Mouse (Mus musculus): Measurements from ENCODE around the gene Lrmda. TPM values are rescaled to one million over a fixed set of nuclear protein-coding genes. Genes with fewer than 3 reads are reported as not detected.

Lrmda gene
- total and polyA plus RNA-seq, 3 experiments = 5.1 to 5.9 TPM; not detected in 1

DNA sequence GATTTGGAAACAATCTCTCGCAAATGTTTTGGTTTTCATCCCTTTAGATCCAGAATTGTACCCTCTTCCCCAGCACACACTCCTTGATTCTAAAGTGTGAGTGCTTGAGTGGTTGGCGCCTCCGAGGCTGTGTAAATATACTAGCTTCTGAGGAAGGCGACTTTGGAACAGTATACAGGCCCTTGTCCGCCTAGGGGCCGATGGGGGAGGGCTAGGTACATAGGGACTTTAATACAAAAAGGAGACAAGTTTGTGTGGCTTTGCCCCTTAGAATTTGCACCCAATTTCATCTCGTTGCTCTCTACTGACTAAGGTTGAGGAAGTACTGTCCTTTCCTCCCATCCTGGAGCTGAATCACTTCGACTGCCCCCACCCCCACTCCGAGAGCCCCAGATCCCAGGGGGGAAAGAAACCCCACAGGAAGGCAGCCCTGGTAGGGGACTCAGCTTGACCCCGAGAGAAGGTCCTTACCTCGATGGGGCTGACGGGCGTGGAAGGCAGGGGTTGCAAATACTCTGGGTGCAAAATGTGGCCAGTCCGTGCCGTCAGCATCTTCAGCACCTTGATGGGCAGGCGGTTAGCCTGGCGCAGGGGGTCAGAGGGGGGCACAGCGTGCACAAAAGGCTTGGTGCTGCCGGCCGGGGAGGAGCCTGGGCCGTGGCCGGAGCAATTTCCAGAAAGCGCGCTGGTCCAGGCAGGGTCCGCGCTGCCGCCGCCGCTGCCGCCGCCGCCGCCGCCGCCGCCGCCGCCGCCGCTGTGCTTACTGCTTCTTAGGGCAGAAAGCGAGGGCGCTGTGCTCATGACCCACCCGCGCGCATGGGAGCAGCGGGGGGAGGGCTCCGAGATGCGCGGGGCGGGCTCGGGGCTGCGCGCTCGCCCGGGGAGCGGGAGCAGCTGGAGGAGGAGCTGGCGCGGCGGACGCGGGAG lies 32.5 kb upstream of the Lrmda start:
- Histone ChIP-seq H3K9ac (ENCODE audit: control insufficient read depth, low read depth, low read length, poor library complexity, severe bottlenecking) (peak overlapping the region; percentile 85), H3K79me2 (ENCODE audit: control insufficient read depth, insufficient read depth, low read length, poor library complexity) (peaks cover 6% of the 10 kb centered on the region), H3K9me3 (replicated peaks; ENCODE audit: insufficient read depth, low read length) (no peaks in the 10 kb centered on the region), H3K36me3 (ENCODE audit: control insufficient read depth in 1 of 2, insufficient read depth in 2 of 2, low read length in 2 of 2) (no peaks in the 10 kb centered on the region; a peak in 2 of 4 replicates), H3K4me1 (ENCODE audit: control insufficient read depth in 1 of 2, insufficient read depth in 2 of 2, low read length in 2 of 2) (peaks cover 0 to 3% of the 10 kb centered on the region in 2 experiments; a peak in 1 of 4 replicates), H3K27ac (ENCODE audit: control insufficient read depth, low read depth, low read length) (peak overlapping the region; percentile 73), H3K4me3 (ENCODE audit: control insufficient read depth in 1 of 2, insufficient read depth in 1 of 2, low read depth in 2 of 2, low read length in 2 of 2) (peak overlapping the region; percentile 62 to 82), H3K27me3 (ENCODE audit: control insufficient read depth in 1 of 2, insufficient read depth in 2 of 2, low read length in 2 of 2) (no peaks in the 10 kb centered on the region)
- no peak for TF ChIP-seq UBTF (IDR thresholded peaks at IDR 0.05; ENCODE audit: borderline replicate concordance, insufficient read depth, low read depth, low read length)
- TF ChIP-seq MEF2A (IDR thresholded peaks at IDR 0.05; ENCODE audit: extremely low read depth, insufficient replicate concordance, low read depth, low read length, poor library complexity, severe bottlenecking) = no peak
- TF ChIP-seq ELF1 (IDR thresholded peaks at IDR 0.05; ENCODE audit: low read depth, low read length) = no peak
- no peak for TF ChIP-seq E2F4 (IDR thresholded peaks at IDR 0.05; ENCODE audit: borderline replicate concordance, low read depth, low read length)
- TF ChIP-seq SIN3A (IDR thresholded peaks at IDR 0.05; ENCODE audit: low read length) = no peak
- TF ChIP-seq POLR2AphosphoS2 (IDR thresholded peaks at IDR 0.05; ENCODE audit: low read length) = no peak
- no peak for TF ChIP-seq POLR2A (IDR thresholded peaks at IDR 0.05; ENCODE audit: control insufficient read depth in 1 of 2, insufficient read depth in 1 of 2, low read depth in 1 of 2, low read length in 2 of 2, poor library complexity in 1 of 2)
- no peak for TF ChIP-seq USF1 (IDR thresholded peaks at IDR 0.05; ENCODE audit: low read depth, low read length)
- no peak for TF ChIP-seq MYC (IDR thresholded peaks at IDR 0.05; ENCODE audit: low read depth, low read length)
- peak; percentile 25 for DNase-seq (ENCODE audit: low read depth, low spot score)

DNA sequence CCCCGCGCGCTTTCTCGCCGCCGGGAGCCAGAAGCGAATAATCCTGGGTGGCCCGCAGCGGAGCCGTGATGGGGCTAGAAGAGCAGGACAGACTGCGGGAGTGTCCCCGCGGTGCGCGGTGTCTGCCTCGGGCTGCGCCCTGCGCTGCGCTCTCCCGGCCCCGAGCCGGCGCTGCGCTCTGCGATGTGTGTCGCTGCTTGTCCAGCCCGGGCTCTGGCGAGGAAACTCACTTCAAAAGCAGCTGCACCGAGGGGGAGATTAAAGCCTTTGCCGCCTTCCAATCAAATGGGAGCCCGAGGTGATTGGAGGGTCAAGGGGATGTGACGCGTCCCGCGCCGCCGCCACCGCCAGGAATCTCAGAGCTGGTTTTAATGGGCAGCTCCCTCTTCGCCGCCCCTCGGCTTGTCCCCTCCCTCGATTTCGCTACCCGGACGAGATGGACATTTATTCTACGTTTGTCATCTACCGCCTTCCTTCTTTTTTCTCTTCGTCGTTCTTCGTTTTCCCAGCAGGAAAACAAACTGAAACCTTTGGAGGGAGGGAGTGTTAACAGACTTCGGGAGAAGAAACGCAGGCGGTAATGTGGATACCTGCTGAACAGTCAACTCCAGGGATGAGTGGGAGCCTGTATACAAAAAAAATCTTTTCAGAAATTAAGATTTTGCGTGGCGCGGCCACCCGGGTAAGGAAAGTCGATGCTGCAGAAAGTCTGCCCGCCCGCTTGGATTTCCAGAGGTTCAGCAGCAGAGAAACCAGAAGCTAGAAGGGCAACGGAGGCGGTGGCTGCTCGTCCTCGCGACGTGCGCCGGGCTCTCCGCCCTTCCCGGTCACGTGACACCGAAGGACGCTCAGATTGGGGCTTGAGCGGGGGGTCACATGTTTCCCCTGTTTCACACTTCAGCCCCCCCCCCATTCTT lies 31.6 kb upstream of the Lrmda start:
- H3K4me3 ChIP-seq (ENCODE audit: control insufficient read depth in 1 of 2, insufficient read depth in 1 of 2, low read depth in 2 of 2, low read length in 2 of 2) = peak overlapping the region; percentile 81 to 82
- peak overlapping the region; percentile 73 for H3K27ac ChIP-seq (ENCODE audit: control insufficient read depth, low read depth, low read length)
- H3K9me3 ChIP-seq (replicated peaks; ENCODE audit: insufficient read depth, low read length) = no peaks in the 10 kb centered on the region
- peak overlapping the region; percentile 85 for H3K9ac ChIP-seq (ENCODE audit: control insufficient read depth, low read depth, low read length, poor library complexity, severe bottlenecking)
- no peaks in the 10 kb centered on the region for H3K27me3 ChIP-seq (ENCODE audit: control insufficient read depth in 1 of 2, insufficient read depth in 2 of 2, low read length in 2 of 2)
- peaks cover 6% of the 10 kb centered on the region for H3K79me2 ChIP-seq (ENCODE audit: control insufficient read depth, insufficient read depth, low read length, poor library complexity)
- H3K36me3 ChIP-seq (ENCODE audit: control insufficient read depth in 1 of 2, insufficient read depth in 2 of 2, low read length in 2 of 2) = no peaks in the 10 kb centered on the region; a peak in 2 of 4 replicates
- peak; percentile 91 for DNase-seq (ENCODE audit: low read depth, low spot score)
- H3K4me1 ChIP-seq (ENCODE audit: control insufficient read depth in 1 of 2, insufficient read depth in 2 of 2, low read length in 2 of 2) = peaks cover 0 to 3% of the 10 kb centered on the region in 2 experiments; a peak in 1 of 4 replicates
- TF ChIP-seq ELF1 (IDR thresholded peaks at IDR 0.05; ENCODE audit: low read depth, low read length) (no peak), RAD21 (IDR thresholded peaks at IDR 0.05; ENCODE audit: low read depth, low read length) (no peak), HCFC1 (IDR thresholded peaks at IDR 0.05; ENCODE audit: low read depth, low read length) (peak; percentile 56), E2F4 (IDR thresholded peaks at IDR 0.05; ENCODE audit: borderline replicate concordance, low read depth, low read length) (no peak), POLR2A (IDR thresholded peaks at IDR 0.05; ENCODE audit: control insufficient read depth in 1 of 2, insufficient read depth in 1 of 2, low read depth in 1 of 2, low read length in 2 of 2, poor library complexity in 1 of 2) (peak; percentile 49 to 76; a peak in 3 of 4 replicates), KAT2A (conservative IDR thresholded peaks at IDR 0.05; ENCODE audit: low read depth, low read length) (no peak), MYC (IDR thresholded peaks at IDR 0.05; ENCODE audit: low read depth, low read length) (0 out of 2 replicates have a peak, but pooled peaks have one; percentile 31), BHLHE40 (IDR thresholded peaks at IDR 0.05; ENCODE audit: borderline replicate concordance, low read depth, low read length) (no peak), MXI1 (IDR thresholded peaks at IDR 0.05; ENCODE audit: low read depth, low read length) (peak; percentile 43; the same call in 1 of the 2 replicates), SMC3 (IDR thresholded peaks at IDR 0.05; ENCODE audit: low read depth, low read length) (no peak), ZKSCAN1 (IDR thresholded peaks at IDR 0.05; ENCODE audit: low read depth, low read length) (no peak), TBP (IDR thresholded peaks at IDR 0.05; ENCODE audit: low read depth, low read length) (no peak), POLR2AphosphoS5 (IDR thresholded peaks at IDR 0.05; ENCODE audit: borderline replicate concordance, low read depth, low read length) (no peak), GABPA (IDR thresholded peaks at IDR 0.05; ENCODE audit: low read depth, low read length) (no peak), TCF12 (IDR thresholded peaks at IDR 0.05; ENCODE audit: low read depth, low read length) (peak; percentile 35; the same call in 1 of the 2 replicates), EP300 (IDR thresholded peaks at IDR 0.05; ENCODE audit: low read depth in 1 of 2, low read length in 2 of 2) (no peak), NELFE (IDR thresholded peaks at IDR 0.05; ENCODE audit: low read depth, low read length) (peak; percentile 60), NRF1 (IDR thresholded peaks at IDR 0.05; ENCODE audit: insufficient read depth, low read depth, low read length, poor library complexity, severe bottlenecking) (0 out of 2 replicates have a peak, but pooled peaks have one; percentile 21), MAZ (IDR thresholded peaks at IDR 0.05; ENCODE audit: low read depth, low read length) (peak; percentile 58; the same call in 1 of the 2 replicates), ZNF384 (IDR thresholded peaks at IDR 0.05; ENCODE audit: low read depth, low read length) (no peak)
